Mouse (Mus musculus) cerebral cortex, adult 2 months (tissue): Measurements from ENCODE around the gene Zfp524.

Experiments used
- WGBS: fragments of 180-500 bp; shearing (Covaris S2); methylation state at CpG from one replicate; pipeline ENCODE4 v1.1.7; 2018; 5-methylcytosine and 5-hydroxymethylcytosine counted together

The Zfp524 gene

DNA sequence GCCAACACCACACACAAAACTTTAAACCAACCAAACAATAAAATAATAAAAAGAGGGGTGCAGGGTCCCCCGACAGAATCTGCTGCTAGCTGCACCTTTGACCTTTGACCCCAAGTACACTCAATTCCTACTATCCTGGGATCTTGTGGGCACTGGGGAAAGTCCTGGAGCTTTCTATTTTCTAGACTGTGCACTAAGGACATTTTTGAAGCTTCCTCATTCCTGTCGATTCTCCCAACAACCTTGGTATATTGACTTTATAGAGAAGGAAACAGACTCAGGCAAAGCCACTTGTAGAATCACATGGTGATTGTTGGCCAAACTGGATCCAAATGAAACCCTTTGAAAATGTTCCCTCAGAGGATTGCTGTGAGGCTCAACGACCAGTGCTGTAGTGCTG, 1.8 kb downstream of the Zfp524 start:
- WGBS: 45% methylated on average over 3 of the region's 3 CpGs

- WGBS: 99% methylated on average over 2 of the region's 2 CpGs
These were observed 2.7 kb downstream of the Zfp524 start for GRCm38 (mm10) chr7:5016920-5017319.

- WGBS: 94% methylated on average over 16 of the region's 16 CpGs
These were observed 3.1 kb downstream of the Zfp524 start for GRCm38 (mm10) chr7:5017352-5017751.

DNA sequence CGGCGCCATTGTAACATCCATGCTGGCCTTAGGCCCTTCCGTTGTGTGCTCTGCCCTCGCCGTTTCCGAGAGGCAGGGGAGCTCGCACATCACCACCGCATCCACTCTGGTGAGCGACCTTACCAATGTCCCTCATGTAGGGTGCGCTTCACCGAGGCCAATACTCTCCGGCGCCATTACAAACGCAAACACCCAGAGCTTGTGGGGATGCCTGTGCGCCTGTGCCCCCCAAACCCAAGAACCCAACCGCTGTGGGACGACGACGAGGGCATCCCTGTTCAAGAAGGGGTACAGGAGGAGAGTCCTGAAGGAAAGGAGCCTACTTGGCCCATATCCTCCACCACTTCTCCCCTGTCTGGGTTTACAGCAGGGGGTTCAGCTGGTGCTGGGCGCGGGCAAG, 3.7 kb downstream of the Zfp524 start:
- WGBS: 97% methylated on average over 21 of the region's 21 CpGs

DNA sequence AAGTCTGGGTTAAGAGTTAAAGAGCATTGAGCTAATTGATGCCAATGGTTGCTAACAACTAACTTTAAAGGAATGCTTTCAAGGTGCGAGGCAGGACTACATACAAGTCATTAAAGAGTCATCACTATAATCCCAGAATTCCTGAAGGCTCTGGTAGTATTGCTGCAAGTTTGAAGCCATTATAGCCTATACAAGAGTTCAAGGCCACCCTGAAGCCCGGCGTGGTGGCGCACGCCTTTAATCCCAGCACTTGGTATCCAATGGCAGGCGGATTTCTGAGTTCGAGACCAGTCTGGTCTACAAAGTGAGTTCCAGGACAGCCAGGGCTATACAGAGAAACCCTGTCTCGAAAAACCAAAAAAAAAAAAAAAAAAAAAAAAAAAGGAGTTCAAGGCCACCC, 5.4 kb downstream of the Zfp524 start:
- 17% methylated on average over 8 of the region's 8 CpGs for WGBS

- WGBS: under 1% methylated on average over 49 of the region's 49 CpGs
These were observed 5.9 kb downstream of the Zfp524 start, which contains the start of the genes Zfp865 and Ccdc106 for GRCm38 (mm10) chr7:5020000-5020681. Zfp865 (plus strand) TSS chr7:5020376. Ccdc106 (plus strand) TSS chr7:5020553.

DNA sequence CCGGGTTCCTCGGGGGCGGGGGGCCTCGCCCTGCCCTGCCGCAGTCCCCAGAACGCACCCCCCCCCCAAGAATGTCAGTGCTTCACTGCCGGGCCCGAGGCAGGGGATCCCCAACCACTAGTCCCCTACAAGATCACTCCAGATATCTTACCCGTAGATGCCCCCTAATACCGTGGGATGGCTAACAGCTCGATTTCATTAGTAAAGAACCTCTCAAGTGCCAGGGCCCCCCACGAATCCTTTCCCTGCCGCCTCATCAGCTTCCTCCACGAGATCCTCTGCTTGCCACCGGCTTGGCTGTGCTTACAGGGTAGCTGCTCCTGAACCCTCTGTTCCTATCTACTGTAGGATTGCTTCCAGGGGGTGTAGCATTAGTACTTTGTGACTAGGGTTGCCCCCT, 6.5 kb downstream of the Zfp524 start:
- 0% methylated on average over 15 of the region's 15 CpGs for WGBS

DNA sequence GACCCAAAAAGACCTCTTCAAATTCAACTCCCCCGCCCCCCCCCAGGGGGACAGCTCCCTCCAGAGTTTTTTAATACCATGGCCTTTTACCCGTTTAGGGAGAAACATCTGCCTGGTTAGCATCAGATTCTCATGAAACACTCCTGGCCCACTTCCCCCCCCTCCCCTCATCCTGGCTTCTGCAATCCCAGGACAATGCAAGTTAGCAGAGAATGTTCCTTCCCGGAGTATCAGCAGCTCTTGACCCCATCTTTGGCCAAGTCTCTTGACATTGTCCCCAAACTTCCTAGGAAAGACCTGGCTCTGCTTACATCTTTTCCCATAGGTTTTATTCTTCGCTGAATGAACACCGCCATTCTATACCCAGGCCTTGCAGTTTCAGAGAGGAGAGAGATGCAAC, 7.0 kb downstream of the Zfp524 start:
- 41% methylated on average over 5 of the region's 5 CpGs for WGBS

GRCm38 (mm10) chr7:5029543-5029942, 15.3 kb downstream of the Zfp524 start:
- 96% methylated on average over 22 of the region's 22 CpGs for WGBS

DNA sequence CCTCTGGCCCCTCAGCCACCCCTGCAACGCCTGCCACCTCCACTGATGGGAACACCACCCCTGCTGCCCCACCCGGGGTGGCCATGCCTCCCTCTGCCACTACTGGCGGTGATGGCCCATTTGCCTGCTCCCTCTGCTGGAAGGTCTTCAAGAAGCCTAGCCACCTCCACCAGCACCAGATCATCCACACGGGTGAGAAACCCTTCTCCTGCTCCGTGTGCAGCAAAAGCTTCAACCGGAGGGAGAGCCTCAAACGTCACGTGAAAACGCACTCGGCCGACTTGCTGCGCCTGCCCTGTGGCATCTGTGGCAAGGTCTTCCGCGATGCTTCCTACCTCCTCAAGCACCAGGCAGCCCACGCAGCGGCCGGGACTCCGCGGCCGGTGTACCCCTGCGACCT, 15.7 kb downstream of the Zfp524 start:
- WGBS: 95% methylated on average over 21 of the region's 21 CpGs

- 90% methylated on average over 63 of the region's 63 CpGs for whole genome bisulfite sequencing
These were observed 16.5 kb downstream of the Zfp524 start for GRCm38 (mm10) chr7:5030554-5031275.

GRCm38 (mm10) chr7:5031496-5031895, 17.3 kb downstream of the Zfp524 start:
- WGBS: 84% methylated on average over 46 of the region's 46 CpGs

DNA sequence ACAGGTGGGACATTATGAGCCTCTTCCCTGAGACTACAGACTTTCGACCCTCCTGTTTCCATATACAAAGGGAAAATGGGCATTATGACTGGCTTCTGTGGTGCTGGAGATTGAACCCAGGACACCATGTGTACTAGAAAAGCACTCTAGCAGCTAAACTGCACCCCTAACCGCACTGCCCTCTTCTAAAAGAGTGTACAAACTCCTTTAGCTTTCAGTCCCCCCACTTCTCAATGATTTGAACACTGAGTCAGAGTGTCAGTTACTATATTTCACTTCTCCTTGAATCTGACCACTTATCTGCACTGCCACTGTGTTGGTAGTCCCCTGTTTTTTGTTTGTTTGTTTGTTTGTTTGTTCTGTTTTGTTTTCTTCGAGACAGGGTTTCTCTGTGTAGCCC, 19.6 kb downstream of the Zfp524 start, which contains the start of gene 4632433K11Rik:
Gene 4632433K11Rik (plus strand): TSS at position 301 of the 400 bp plus-strand sequence.
- 86% methylated on average over 3 of the region's 3 CpGs for WGBS

- WGBS: 98% methylated on average over 17 of the region's 17 CpGs
These were observed 21.4 kb downstream of the Zfp524 start for GRCm38 (mm10) chr7:5035628-5036027.

DNA sequence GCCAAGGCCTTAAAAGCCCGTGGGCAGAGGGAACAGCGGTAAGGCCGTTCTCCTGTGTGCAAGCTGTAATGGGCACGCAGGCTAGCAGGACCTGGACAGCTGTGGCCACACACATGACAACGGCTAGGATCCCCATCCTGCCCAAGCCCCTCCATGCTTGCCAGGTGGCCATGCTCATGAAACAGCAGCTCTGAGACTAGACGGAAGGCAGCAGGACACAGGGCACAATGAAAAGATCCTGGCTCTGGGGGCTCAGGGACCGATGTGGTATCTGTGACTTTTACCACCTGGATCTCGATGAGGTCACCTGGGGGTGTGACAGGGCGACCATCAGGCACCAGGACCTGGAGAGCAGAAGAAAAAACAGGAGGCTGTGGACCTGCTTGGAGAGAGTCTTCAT, 21.9 kb downstream of the Zfp524 start:
- 93% methylated on average over 9 of the region's 9 CpGs for WGBS

DNA sequence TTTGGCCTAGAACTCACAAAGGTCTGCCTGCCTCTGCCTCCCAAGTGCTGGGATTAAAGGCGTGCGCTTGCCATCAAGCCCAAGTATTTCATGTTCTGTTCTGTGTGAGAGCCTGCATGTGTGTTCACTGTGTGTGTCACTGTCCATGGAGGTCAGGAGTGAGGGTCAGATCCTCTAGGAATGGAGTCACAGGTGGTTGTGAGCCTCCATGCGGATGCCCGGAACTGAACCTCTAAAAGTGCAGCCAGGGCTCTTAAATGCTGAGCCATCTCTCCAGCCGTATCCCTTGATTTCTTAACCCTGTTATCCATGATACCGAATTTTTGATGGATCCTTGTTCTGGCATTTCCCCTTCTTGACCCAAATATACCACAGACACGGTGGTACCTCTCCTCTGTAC, 22.8 kb downstream of the Zfp524 start:
- WGBS: 91% methylated on average over 7 of the region's 7 CpGs

DNA sequence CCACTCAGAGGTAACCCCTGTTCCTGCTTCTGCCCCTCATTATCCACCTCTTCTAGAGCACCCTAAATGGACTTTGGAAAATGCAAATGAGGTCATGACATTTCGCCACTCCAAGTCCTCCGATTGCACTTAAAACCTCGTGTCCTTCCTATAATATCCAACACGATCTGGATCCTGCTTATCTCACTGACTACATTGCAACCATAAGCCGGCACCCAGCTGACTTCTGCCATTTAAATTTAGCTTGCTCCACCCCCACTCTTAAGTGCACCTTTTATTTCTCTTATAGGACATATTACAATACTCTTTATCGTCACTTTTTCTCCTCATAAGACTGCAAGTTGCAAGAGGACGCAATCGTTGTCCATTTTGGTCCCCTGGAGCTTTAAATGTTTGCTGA, 23.3 kb downstream of the Zfp524 start:
- WGBS: 67% methylated on average over 8 of the region's 8 CpGs

- under 1% methylated on average over 48 of the region's 48 CpGs for WGBS
These were observed 24.0 kb downstream of the Zfp524 start, which contains the start of gene Zfp784 for GRCm38 (mm10) chr7:5038109-5038732. Zfp784 (minus strand) TSS chr7:5038446.

DNA sequence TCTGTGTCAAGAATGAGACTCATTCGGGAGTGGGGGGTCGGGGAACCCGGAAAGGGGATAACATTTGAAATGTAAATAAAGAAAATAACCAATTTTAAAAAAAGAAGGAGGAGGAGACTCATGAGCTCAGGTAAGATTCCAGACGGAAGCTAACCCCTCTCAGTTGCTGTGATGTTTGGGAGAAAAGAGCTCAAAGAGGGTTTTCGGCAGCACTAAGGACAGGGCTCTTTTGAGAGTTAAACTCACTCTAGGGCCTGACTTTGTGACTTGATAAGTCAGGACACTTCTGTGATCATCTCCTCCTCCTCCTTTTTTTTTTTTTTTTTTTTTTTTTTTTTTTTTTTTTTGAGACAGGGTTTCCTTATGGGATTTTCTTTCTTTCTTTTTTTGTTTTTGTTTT, 24.7 kb downstream of the Zfp524 start:
- 22% methylated on average over 5 of the region's 5 CpGs for WGBS

- WGBS: 75% methylated on average over 2 of the region's 2 CpGs
These were observed 30.8 kb downstream of the Zfp524 start for GRCm38 (mm10) chr7:5044981-5045380.

- 63% methylated on average over 2 of the region's 2 CpGs for WGBS
These were observed 31.9 kb downstream of the Zfp524 start for GRCm38 (mm10) chr7:5046112-5046511.

GRCm38 (mm10) chr7:5047313-5047712, 33.1 kb downstream of the Zfp524 start:
- WGBS: 28% methylated on average over 2 of the region's 2 CpGs
